Mouse (Mus musculus): ENCODE measurements around the gene Thada.

Thada gene

GRCm38 (mm10) chr17:84465753-84466608 is at the start of gene Thada:
Gene Thada, minus strand, starts transcription at chr17:84466205.
- DNase-seq, result peak; percentile 97 to 98

DNA sequence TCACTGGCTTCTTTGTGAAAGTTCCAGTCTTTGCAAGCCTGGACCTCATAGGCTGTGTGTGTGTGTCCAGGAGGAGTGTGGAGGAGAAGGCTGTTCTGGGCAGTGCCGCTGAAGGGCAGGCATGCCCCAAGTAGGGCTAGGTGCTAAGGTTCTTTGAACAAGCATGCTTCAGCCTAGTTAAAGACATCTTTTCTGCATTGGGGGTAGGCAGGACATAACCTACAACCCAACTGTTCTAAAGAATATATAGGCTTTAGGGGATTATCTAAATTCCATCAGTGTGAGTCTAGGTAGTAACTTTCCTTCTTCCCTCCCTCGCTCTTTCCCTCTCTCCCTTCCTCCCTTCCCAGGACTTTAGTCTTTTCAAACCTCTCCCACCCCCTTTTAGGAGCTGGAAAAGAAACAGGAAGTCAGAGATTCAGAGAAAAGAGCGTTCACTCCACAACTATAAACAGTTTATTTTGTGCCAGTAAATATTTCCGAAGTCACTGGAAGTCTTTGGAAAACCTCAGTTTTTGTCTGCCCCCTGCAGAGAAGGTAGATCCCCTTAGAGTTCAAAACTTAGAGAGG is 46.6 kb upstream of the Thada start:
- DNase-seq, result peak in 1 of 2 experiments; percentile 47

- peak; percentile 81 to 90 for DNase-seq
These were observed 45.9 kb upstream of the Thada start, which contains the start of gene Plekhh2 for GRCm38 (mm10) chr17:84511682-84512515. Gene Plekhh2, plus strand, starts transcription at chr17:84511895.

- DNase-seq, result no peak
These were observed 45.1 kb upstream of the Thada start for GRCm38 (mm10) chr17:84510961-84511639.

- peak in 1 of 2 experiments; percentile 7 for DNase-seq
These were observed 44.4 kb upstream of the Thada start for GRCm38 (mm10) chr17:84510355-84510754.

DNA sequence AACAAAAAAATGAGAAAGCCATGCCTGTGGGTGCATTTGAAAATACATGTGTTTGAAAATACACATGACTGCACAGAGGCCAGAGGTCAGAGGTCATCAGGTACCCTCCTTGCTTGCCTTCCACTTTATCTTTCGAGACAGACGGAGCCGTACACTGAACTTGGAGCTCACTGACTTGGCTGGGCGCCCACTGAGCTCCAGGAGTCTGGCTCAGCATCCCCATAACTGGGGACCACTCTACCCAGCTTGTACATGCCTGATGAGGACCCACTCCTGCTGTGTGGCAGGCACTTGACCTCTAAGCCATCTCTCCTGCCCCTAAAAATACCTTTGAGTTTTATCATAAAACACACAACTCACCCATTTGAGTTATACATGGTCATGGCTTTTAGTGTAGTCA is 43.2 kb upstream of the Thada start:
- no peak for DNase-seq

- no peak for DNase-seq
These were observed 42.7 kb upstream of the Thada start for GRCm38 (mm10) chr17:84508736-84509135.

DNA sequence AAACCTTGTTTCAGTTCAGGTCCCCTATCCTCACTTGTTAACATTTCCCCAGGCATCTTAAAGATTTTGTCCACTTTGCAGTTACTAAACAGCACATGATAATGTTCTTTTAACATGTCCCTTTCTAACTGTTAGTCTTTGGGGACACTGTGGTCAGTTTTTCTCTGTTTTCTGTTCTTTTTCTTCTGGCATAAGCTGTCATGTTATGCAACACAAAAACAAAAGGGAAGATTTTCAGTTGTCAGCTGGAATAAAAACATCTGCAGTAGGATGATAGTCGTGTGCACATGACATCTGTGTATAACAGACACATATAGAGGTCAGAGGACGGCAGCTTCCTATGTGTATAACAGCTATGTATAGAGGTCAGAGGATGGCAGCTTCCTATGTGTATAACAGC is 39.9 kb upstream of the Thada start:
- no peak for DNase-seq

DNA sequence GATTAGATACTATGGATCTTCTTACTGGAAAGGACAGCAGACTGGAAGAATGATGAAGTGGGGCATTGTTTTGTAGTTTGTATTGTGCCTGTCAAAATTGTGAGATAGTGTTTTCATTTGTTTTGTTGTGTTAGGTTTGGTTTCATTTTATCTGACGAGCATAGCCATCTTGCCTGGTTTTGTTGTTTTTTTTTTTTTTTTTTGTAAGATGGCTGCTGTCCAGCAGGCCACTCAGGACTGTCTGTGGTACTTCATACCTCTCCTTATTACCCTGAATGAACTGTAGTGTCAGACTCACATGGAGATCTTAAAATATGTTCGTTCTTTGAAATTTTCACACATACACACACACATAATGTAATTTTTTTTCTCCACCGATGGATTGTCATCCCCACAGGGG is 36.3 kb upstream of the Thada start:
- no peak for DNase-seq

- DNase-seq, result peak in 1 of 2 experiments; percentile 43
These were observed 32.6 kb upstream of the Thada start for GRCm38 (mm10) chr17:84498639-84499038.

GRCm38 (mm10) chr17:84497972-84498604 is 32.1 kb upstream of the Thada start:
- no peak for DNase-seq

DNA sequence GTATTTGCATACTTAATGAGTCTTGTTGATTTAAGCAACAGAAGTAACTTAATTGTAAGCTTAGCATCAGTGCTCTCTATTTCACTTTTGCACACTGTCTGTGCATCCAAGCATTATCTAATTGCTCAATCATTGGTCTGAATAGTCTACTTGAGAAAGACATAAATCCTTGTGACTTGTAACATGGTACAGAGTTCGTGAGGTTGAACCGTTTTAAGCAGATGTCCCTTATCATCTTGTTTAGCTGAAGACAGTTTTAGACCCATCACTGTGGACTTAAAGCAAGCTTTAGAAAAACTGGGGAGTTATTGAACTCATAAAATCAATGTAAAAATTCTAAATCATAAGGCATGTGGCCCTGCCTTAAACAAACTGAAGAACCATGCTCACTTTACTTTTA is 31.6 kb upstream of the Thada start:
- no peak for DNase-seq

DNA sequence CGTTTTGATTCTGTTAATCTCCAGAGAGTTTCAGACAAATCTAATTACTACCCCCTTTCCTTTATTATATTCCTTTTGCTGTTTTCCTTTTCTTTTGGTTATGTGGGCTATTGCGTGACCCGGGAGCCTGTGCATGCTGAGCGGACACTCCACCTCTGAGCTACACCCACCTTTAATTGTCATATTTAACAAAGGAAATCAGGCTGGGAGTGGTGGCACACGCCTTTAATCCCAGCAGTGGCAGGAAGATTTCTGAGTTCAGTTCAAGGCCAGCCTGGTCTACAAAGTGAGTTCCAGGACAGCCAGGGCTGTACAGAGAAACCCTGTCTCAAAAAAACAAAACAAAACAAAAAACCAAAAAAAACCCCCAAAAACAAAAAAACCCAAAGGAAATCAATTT is 31.0 kb upstream of the Thada start:
- no peak for DNase-seq

DNA sequence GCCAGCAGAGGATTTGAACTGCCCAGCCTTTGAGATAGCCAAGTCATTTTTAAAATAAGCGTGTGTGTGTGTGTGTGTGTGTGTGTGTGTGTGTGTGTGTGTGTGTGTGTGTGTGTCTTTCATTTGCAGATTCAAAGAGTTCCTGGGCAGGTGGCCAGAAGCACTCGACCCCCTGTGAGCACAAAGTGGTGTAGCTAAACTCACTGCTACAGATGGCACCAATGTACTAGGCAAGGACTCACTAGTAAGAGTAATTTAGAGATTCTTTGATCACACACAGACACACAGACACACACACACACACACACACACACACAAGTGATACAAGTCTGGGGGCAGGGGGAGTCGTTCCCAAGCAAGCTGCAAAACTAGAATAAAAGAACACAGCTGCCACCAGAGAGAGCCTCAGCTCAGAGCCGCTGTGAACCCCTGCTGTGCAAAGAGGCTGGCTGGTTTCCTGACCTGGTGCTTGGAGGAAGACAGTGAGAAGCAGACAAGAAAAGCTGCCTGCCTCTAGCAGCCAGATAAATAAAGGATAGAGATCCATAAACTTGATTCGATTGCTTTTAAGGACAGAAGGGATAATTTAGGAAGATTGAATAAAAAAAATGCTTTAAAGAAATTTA is 26.4 kb upstream of the Thada start:
- no peak for DNase-seq

DNA sequence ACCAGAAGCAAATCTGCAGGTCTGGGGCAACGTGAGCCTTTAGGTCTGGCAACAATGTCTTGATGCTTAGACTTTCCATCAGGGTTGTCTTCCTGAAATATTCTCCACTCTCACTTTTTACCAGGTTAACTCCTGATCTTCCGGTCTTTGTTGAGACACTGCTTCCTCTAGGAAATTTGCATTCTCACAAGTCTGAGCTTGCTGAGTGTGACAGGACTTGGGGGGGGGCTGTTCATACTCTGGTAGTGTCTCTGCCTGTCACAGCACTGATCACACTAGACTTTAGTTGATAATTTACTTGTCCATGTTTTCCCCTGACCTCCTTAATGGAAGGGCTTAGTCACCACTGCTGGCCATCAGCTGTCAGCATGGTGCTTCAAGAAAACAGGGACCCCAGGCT is 21.4 kb upstream of the Thada start:
- DNase-seq, result no peak

DNA sequence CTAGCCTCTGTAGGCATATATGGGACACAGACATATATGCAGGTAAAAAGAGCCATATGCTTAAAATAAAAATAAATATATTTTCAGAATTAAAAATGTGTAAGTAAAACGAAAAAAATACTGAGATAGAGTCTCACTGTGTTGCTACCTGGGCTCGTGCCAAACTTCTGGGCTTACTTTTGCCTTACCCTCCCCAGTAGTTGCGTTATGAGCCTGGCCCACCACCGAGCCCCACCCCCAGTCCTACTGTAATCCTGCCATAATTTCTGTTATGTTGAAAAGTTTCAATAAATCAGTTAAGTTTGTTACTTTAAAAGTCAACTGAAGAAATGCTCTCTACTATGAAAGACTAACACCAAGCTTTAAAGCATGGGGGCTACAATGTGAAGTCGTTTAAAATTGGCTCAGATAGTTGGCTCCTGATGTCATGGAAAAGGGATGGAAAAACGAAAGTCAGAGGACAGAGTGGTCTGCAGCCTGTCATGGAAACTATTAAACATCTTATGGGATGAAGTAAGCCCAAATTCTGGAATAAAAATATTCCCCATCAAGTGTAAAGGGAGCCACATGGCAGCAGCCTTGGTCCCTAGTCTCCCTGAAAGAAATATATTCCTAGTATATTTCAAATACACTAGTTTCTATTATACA is 17.8 kb upstream of the Thada start:
- no peak for DNase-seq

GRCm38 (mm10) chr17:84482831-84483230 is 16.8 kb upstream of the Thada start:
- DNase-seq, result no peak

GRCm38 (mm10) chr17:84480464-84481355 is 14.7 kb upstream of the Thada start:
- DNase-seq, result peak; percentile 42 to 53

GRCm38 (mm10) chr17:84478276-84478675 is 12.3 kb upstream of the Thada start:
- no peak for DNase-seq

- DNase-seq, result no peak
These were observed 11.2 kb upstream of the Thada start for GRCm38 (mm10) chr17:84477176-84477575.
